Mouse (Mus musculus): ENCODE measurements around the gene Fermt2. TPM values are rescaled to one million over a fixed set of nuclear protein-coding genes. Genes with fewer than 3 reads are reported as not detected.
A peak's percentile ranks its signal among the peaks of the same experiment; 100 is the strongest.

The Fermt2 gene
- polyA plus RNA-seq, 1 experiment from 2014 or later, result 118 TPM

DNA sequence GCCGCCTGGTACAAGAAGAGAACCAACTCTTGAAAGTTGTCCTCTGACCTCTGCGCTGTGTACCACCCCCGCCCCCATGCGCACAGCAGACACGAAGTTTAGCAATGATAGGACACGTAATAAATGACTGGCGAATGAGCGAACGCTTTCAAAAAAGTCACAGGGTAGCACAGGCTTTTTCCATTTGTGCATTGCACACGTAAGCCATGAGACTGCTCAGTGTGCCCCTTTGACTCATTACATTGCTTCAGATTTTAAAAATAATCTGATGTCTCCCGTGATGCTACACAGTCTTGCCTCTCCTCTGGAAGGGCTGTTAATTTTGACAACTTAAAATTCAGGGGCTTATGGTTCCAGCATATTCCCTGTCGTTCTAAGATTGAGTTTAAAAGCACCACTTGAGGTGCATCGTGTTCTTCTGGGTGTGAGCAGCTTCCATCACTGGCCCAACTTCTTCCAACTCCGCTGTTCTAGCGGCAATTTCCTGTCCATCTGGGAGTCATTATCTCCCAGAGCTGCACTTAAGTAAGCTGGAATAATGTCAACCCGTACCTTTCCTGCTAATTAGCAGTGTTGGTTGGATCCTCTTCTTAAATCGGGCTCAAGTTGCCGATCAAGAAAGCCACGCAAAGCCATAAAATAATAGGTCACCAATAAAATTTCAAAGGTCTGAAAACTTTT, 91.5 kb downstream of the Fermt2 start:
- H3K36me3 ChIP-seq, result no peaks in the 10 kb centered on the region
- H3K27ac ChIP-seq, result peak overlapping the region; percentile 89
- H3K4me3 ChIP-seq, result peak overlapping the region; percentile 17; the same call in 1 of the 2 replicates
- WGBS, result 23% methylated on average over 19 of the region's 19 CpGs
- H3K4me1 ChIP-seq, result peaks cover 67% of the 10 kb centered on the region
- H3K9me3 ChIP-seq (replicated peaks), result no peaks in the 10 kb centered on the region
- no peaks in the 10 kb centered on the region for H3K27me3 ChIP-seq (ENCODE audit: low read depth, poor library complexity, severe bottlenecking)
- DNase-seq (ENCODE audit: low spot score), result no peak

DNA sequence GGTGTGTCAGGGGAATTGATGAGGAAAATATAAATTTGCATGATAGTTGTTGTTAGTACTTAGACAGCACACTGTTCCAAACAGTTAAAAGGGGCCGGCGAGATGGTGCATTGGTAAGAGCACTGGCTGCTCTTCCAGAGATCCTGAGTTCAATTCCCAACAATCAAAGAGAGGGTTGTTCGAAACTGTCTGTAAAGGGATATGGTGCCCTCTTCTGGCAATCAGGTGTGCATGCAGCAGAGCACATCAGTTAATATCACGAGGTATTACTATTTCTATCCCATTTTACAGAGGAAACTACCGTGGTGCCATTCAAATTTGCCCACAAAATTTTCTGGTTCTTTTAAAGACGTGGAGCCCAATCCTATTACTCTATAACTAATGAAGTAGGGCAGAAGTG, 95.7 kb downstream of the Fermt2 start:
- Histone ChIP-seq H3K9me3 (replicated peaks) (no peaks in the 10 kb centered on the region; the same call in 1 of the 2 replicates), H3K4me3 (no peak overlapping the region), H3K36me3 (no peaks in the 10 kb centered on the region), H3K27me3 (ENCODE audit: low read depth, poor library complexity, severe bottlenecking) (no peaks in the 10 kb centered on the region), H3K4me1 (peaks cover 28% of the 10 kb centered on the region), H3K27ac (no peak overlapping the region)
- WGBS, result 63% methylated on average over 6 of the region's 6 CpGs
- no peak for DNase-seq (ENCODE audit: low spot score)

DNA sequence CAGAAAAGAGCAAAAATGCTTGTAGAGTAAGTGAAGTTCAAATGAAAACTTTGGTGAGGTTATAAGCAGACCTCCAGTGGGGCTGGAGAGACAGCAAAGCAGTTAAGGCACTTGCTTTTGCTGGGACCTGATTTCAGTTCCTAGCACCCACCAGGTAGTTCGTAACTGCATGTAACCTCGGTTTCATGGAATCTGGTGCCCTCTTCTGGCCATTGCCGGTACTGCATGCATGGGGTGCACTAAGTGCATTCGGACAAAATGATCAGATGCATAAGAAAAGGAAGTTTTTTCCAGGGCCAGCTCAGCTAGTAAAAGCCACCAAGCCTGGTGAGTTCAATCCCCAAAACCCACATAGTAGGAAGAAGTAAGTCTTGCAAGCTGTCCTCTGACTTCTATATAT, 97.9 kb downstream of the Fermt2 start:
- Histone ChIP-seq H3K9me3 (replicated peaks) (no peaks in the 10 kb centered on the region; the same call in 1 of the 2 replicates), H3K27ac (no peak overlapping the region), H3K36me3 (no peaks in the 10 kb centered on the region), H3K4me1 (peaks cover 11% of the 10 kb centered on the region), H3K27me3 (ENCODE audit: low read depth, poor library complexity, severe bottlenecking) (no peaks in the 10 kb centered on the region), H3K4me3 (no peak overlapping the region)
- WGBS, result 66% methylated on average over 4 of the region's 4 CpGs
- DNase-seq (ENCODE audit: low spot score), result no peak

GRCm38 (mm10) chr14:45430066-45430842, 99.7 kb downstream of the Fermt2 start:
- Histone ChIP-seq H3K9me3 (replicated peaks) (peaks cover 3% of the 10 kb centered on the region; the same call in 1 of the 2 replicates), H3K27me3 (ENCODE audit: low read depth, poor library complexity, severe bottlenecking) (no peaks in the 10 kb centered on the region), H3K27ac (no peak overlapping the region), H3K4me3 (no peak overlapping the region), H3K36me3 (no peaks in the 10 kb centered on the region), H3K4me1 (0 out of 2 replicates have a peak, but pooled peaks cover under 1% of the 10 kb centered on the region)
- DNase-seq (ENCODE audit: low spot score), result no peak
- WGBS, result 88% methylated on average over 13 of the region's 13 CpGs

- DNase-seq (ENCODE audit: low spot score), result no peak
- Histone ChIP-seq H3K4me3 (no peak overlapping the region), H3K4me1 (no peaks in the 10 kb centered on the region), H3K27ac (no peak overlapping the region), H3K9me3 (replicated peaks) (0 out of 2 replicates have a peak, but pooled peaks cover 3% of the 10 kb centered on the region), H3K36me3 (no peaks in the 10 kb centered on the region), H3K27me3 (ENCODE audit: low read depth, poor library complexity, severe bottlenecking) (no peaks in the 10 kb centered on the region)
- 11% methylated on average over 5 of the region's 5 CpGs for WGBS
Measured at GRCm38 (mm10) chr14:45423220-45423619, 106.7 kb downstream of the Fermt2 start.

GRCm38 (mm10) chr14:45422371-45422770, 107.5 kb downstream of the Fermt2 start:
- Histone ChIP-seq H3K9me3 (replicated peaks) (0 out of 2 replicates have a peak, but pooled peaks cover 3% of the 10 kb centered on the region), H3K36me3 (no peaks in the 10 kb centered on the region), H3K4me3 (no peak overlapping the region), H3K27ac (no peak overlapping the region), H3K4me1 (no peaks in the 10 kb centered on the region), H3K27me3 (ENCODE audit: low read depth, poor library complexity, severe bottlenecking) (no peaks in the 10 kb centered on the region)
- DNase-seq (ENCODE audit: low spot score), result no peak
- WGBS, result 74% methylated on average over 4 of the region's 4 CpGs

- no peak overlapping the region for H3K27ac ChIP-seq
- no peaks in the 10 kb centered on the region for H3K4me1 ChIP-seq
- H3K27me3 ChIP-seq (ENCODE audit: low read depth, poor library complexity, severe bottlenecking), result no peaks in the 10 kb centered on the region
- H3K9me3 ChIP-seq (replicated peaks), result no peaks in the 10 kb centered on the region
- H3K4me3 ChIP-seq, result no peak overlapping the region
- no peak for DNase-seq (ENCODE audit: low spot score)
- WGBS, result 89% methylated on average over 4 of the region's 4 CpGs
- H3K36me3 ChIP-seq, result no peaks in the 10 kb centered on the region
Measured at GRCm38 (mm10) chr14:45419323-45419722, 110.6 kb downstream of the Fermt2 start.

DNA sequence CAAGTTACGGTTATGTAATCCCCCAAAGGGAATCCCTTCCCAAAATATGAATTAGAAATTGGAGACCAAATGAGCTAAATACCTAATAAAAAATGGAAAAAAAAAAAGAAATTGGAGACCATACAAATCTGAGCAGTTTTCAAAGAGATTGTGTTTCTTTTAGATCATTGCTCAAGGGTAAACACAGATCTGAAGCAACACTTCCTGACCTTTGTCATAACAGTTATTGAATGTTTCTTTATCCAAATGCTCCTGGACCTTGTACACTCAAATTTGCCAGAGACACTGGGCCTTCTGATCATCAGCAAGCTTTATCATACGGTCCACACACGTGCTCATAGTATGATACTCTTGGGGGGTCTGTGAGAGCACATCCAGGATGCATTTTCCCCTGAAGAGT, 111.4 kb downstream of the Fermt2 start:
- H3K27me3 ChIP-seq (ENCODE audit: low read depth, poor library complexity, severe bottlenecking), result no peaks in the 10 kb centered on the region
- H3K36me3 ChIP-seq, result no peaks in the 10 kb centered on the region
- 87% methylated on average over 3 of the region's 3 CpGs for WGBS
- H3K4me1 ChIP-seq, result no peaks in the 10 kb centered on the region
- H3K9me3 ChIP-seq (replicated peaks), result no peaks in the 10 kb centered on the region
- no peak for DNase-seq (ENCODE audit: low spot score)
- no peak overlapping the region for H3K4me3 ChIP-seq
- H3K27ac ChIP-seq, result no peak overlapping the region

- WGBS, result 93% methylated on average over 4 of the region's 4 CpGs
- Histone ChIP-seq H3K4me1 (no peaks in the 10 kb centered on the region), H3K4me3 (no peak overlapping the region), H3K27me3 (ENCODE audit: low read depth, poor library complexity, severe bottlenecking) (no peaks in the 10 kb centered on the region), H3K36me3 (no peaks in the 10 kb centered on the region), H3K9me3 (replicated peaks) (no peaks in the 10 kb centered on the region), H3K27ac (no peak overlapping the region)
- DNase-seq (ENCODE audit: low spot score), result no peak
Measured at GRCm38 (mm10) chr14:45416265-45416664, 113.7 kb downstream of the Fermt2 start.

Other genes starting within 250 kb of the Fermt2 start
- 31.6 and 33.6 TPM in 2 replicates for gene Ero1l, start 211.3 kb downstream of the Fermt2 start, polyA plus RNA-seq (2016; fragmentation: Nextera tagmentation; extraction: Ambion mirVana)
- gene Psmc6, start 200.3 kb downstream of the Fermt2 start, polyA plus RNA-seq (2016; fragmentation: Nextera tagmentation; extraction: Ambion mirVana), result 201 and 203 TPM in 2 replicates
- 38.7 and 46.9 TPM in 2 replicates for gene Styx, start 179.0 kb downstream of the Fermt2 start, polyA plus RNA-seq (2016; fragmentation: Nextera tagmentation; extraction: Ambion mirVana)
- gene Gnpnat1, start 125.2 kb downstream of the Fermt2 start, polyA plus RNA-seq (2016; fragmentation: Nextera tagmentation; extraction: Ambion mirVana), result 61.2 and 74.4 TPM in 2 replicates
- gene Ddhd1, start 128.0 kb upstream of the Fermt2 start, polyA plus RNA-seq (2016; fragmentation: Nextera tagmentation; extraction: Ambion mirVana), result 4.4 and 5.1 TPM in 2 replicates